Mouse (Mus musculus) layer of hippocampus, adult 9-10 months (tissue): Measurements from ENCODE around the gene Atxn10.
A peak's percentile ranks its signal among the peaks of the same experiment; 100 is the strongest.

Experiments
- DNase-seq: peaks from one replicate; pipeline ENCODE4 v3.0.0; 2022; ENCODE audit warnings: low spot score

The Atxn10 gene

DNA sequence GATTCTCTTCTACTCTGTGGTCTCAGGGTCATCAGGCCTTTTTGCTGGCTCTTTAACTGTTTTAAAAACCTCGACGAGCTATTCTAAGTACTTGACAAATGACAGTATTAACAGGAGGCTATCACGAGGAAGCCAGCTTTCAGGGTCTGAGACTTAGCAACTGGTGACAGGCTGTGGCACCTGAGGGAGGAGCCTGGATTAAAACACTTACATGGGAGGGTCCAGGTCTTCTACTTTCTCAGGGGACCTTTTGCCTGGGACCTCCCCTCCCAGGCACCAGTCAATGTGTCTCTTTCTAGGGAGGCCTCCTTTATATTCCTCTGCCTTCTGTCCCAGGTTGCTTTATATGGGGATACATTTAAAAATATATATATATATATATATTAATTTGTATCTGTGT lies 1.8 kb upstream of the Atxn10 start:
- DNase-seq, result no peak

DNA sequence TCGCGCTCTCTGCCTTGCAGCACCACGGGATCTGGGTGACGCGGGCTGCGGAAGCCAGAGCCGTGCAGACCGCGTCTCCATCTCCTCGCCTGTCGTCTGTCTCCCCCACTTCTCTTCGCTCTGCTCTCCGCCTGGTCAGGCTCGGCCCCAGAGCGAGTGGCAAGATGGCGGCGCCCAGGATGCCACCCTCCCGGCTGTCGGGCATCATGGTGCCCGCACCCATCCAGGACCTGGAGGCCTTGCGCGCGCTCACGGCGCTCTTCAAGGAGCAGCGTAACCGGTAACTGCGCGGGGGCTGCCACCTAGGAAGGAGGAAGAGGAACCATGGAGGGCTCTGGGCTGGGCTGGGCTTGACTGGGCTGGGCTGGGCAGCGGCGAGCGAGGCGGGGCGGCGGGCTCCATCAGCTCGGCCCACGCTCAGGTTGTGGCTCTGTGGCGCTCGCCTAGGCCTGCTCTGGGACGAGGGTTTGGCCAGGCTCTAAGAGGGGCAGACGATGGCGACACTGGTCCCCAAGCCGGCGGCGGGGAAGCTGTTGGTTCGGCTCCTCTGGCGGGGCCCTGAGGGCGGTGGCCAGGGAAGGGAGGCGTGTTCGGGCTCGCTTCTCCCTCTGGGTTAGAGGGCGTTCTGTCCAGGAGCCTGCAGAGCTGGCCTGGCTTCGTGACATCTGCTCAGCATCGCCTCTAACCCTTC lies 401 bp downstream of the Atxn10 start:
- peak; percentile 55 for DNase-seq

DNA sequence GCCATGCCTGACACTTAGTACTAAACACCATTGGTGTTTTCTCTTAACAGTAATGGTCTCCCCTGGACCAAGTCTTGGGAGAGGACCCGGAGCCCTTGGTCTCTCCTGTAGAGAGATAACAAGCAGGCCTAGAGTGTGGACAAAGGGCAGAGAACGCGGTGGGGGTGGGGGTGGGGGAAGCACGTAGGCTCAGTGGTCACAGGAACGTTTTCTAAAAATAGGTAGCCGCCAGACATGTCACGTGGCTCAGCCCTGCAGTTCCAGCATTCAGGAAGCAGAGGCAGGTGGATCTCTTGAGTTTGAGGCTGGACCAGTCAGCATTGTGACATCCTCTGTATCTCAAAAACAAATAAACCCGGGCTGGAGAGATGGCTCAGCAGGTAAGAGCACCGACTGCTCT lies 1.2 kb downstream of the Atxn10 start:
- DNase-seq, result no peak

DNA sequence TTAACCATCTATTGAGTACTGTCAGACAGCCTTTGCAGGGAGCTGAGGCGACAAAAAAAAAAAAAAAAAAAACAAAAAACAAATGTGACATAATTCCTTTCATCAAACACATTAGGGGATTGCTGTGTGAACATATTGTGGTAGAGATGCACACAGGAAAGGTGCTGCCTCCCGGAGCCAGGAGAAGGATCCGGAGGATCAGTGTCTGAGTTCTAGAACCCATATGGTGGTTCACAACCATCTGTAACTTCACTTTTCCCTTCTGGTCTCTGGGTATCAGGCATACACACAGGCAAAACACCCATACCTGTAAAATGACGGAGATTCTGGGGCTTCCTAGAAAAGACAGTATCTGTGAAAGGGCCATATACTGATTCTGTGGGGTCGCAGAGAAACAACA lies 1.9 kb downstream of the Atxn10 start:
- DNase-seq, result no peak

DNA sequence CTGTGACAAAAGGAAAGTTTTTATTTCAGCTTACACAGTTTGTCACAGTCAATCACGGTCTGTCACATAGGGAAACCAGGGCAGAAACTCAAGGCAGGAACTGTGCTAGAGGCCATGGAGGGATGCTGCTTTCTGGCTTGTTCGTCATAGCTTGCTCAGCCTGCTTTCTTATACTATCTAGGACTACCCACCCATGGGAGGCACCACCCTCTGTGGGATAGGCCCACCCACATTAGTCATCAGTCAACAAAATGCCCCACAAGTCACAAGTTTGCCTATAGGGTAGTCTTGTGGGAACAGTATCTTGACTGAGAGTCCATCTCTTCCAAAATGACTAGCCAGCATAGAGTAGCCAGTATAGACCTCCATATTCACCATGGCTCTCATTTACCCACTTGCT lies 6.2 kb downstream of the Atxn10 start:
- DNase-seq, result no peak

DNA sequence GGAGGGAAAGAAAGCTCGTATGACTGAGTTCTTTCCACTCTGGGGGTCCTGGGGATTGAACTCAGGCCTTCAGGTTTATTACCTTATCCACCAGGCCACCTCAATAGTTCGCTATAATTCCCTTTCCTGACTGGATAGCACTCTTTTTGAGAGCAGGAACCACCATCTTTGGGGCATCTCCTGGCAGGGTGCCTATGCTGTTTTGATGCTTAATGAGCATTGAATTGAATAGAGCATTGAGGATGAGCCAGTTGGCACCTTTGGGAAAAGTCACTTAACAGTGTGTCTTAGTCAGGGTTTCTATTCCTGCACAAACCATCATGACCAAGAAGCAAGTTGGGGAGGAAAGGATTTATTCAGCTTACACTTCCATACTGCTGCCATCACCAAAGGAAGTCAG lies 8.6 kb downstream of the Atxn10 start:
- DNase-seq, result no peak

DNA sequence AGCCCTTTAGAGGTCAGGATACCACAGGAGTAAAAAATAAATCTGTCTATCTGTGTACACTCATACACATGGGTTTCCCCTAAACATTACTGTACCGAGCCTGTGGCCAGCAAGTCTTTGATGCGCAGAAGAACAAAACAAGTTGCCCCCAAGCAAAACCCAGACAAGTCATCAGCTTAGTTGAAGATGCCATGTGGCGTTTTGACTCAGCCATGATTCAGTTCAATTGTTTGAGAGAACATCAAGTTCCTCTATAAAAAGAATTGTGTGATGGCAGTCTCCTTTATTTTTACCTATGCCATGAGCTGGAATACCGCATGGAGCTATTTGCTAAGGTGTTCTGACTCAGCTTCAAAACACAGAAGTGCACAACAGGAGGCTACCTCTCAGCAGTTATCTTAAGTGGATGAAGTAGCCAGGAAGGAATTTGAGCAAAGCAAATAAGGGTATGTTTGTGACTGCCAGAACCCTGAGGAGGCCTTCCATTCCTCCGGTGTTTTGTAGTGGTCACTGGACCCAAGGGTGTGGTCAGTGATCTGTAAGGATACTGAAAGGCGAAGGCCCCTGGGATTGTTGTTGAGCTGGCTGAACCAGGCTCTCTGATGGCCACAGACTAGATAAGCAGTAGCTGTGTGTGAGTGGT lies 11.1 kb downstream of the Atxn10 start:
- DNase-seq, result no peak

DNA sequence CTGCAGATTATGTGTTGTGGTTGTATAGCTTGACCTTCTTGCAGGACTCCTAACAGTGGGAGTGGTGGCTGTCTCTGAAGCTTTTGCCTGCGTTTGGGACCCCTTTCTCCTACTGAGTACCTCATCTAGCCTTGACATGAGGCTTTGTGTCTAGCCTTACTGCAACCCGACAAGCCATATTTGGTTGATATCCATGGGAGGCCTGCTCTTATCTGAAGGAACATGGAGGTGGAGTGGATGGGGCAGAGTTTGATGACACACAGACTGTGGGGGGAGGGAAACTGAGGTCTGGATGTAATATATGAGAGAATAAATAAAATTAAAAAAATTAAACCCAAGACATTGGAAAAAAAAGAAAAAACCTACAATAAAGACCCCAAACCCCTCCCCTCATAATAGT lies 14.1 kb downstream of the Atxn10 start:
- DNase-seq, result no peak

DNA sequence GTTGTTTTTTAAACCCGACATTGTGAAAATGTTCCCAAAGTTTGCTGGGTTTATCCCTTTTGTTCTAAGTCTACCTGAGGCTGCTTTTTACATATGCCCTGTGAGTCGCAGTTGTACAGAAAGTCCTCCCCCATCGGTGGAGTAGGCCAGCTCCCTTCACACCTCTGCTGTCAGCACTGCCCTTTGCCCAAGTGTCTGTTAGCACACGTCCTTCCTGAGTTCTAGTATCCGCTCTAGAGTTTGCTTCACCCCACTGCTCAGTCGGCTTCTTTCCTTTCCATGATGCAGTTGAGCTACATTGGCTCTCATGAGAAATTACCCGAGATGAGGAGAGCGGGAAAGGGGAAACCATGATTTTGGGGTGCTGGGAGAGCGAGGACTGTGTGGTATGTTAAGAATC lies 18.0 kb downstream of the Atxn10 start:
- DNase-seq, result no peak

DNA sequence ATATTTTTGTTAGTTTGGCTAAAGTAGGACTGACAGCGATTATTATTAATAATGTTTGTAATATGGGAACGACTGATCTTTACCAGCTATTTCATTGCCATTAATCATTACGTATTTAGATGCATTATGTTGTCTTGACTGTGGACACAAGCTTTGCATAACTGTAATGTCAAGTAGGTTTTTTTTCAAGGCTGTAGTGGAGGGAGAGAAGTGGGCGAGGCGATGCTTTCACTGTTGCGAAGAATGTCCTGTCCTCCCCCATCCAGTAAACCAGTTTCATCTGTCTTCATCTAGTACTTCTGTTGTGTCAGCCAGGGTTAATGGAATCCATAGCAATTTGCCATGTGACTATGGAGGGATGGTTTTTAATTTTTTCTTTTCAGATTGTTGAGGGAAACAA lies 20.1 kb downstream of the Atxn10 start:
- no peak for DNase-seq

DNA sequence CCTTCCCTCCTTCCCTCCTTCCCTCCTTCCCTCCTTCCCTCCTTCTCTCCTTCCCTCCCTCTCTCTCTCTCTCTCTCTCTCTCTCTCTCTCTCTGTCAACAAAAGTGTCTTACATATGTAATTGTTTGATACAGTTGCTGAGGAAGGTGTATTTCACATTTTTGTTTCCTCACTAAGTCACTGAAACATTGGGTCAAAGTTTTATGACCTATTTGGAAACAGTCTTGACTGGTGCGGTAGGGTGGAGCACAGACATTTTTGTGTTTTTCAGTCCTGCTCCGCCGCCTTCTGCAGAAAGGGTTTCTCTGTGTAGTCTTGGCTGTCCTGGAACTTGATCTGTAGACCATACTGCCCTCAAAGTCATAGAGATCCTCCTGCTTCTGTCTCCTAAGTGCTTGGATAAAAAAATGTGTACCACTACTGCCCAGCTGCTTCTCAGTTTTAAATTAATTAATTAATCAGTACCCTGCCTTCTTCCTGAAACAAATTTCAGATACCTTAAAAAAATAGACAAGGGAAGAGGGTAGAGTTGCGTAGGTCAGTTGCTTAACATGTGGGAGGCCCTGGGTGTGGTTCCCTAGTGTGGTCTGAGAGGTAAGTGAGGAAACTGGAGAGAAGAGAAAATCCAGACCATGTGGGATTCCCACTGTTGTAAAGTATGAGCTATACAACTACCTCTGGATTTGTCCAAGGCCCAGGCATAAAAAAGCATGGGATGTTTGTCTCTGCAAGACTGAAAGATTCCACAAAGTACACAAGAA lies 21.6 kb downstream of the Atxn10 start:
- DNase-seq, result no peak

DNA sequence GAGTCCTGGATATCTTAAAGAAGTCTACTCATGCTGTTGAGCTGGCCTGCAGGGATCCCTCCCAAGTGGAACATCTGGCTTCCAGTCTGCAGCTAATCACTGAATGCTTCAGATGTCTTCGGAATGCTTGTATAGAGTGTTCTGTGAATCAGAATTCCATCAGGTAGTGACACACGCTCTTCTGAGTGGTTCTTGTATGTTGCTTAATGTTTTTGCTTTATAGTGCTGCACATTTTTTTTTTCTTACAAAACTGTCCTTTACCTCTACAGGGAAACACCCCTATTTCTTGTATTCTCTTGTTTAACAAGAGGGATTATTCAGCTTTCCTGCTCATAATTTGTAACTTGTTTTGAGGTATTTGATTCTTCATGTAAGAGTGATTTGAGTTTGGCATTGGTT lies 23.4 kb downstream of the Atxn10 start:
- DNase-seq, result no peak

DNA sequence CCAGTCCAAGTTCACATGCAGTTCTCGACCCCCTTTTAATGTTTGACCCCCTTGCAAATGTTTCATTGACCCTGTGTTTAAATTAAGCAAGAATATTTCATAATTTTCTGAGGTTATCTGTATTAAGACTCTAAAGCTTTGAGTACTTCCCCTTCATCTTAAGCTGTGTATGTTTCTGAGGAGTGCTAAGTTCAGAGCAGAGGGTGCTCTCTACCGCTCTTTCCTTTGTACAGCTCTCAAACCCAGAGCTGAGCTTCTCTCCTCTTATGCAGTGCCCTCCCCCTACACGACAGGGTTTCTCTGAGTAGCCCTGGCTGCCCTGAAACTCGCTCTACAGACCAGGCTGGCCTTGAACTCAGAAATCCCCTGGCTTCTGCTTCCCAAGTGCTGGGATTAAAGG lies 23.9 kb downstream of the Atxn10 start:
- DNase-seq, result no peak

DNA sequence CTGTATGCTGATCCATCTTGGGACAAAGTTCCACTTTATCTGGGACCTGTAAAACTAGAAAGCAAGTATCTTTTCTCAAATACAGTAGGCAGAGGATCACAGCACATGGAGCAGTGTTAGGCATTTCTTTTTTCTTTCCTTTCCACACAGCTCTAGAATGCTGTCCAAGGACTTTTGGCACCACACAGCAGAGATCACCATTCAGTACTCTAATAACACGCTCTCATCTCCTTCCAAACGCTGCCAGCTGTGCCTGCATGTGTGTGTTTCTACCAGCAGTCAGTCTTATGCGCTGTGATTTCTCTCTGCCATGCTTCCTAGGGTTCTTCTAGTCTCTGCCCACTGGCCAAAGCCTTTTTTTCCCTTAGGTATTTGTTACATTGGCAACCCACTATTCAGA lies 28.3 kb downstream of the Atxn10 start:
- no peak for DNase-seq

DNA sequence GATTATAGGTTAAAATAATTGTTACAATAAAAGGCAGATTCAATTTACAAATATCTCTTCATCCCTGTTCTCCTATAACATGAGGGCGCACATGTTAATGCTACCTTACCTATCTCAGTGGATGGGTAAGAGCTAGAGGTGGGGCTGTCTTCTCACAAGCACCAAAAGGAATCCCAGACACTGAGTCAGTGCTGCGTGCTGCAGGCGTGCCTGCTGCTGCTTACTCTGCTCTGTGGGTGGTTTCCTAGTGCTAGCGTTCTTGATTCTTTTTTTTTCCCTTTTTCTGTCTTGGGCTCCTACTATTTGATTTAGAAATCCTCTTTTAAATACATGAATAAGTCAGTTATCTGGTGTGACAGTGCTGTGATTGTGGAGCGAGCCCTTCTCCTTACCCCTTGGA lies 30.9 kb downstream of the Atxn10 start:
- no peak for DNase-seq

DNA sequence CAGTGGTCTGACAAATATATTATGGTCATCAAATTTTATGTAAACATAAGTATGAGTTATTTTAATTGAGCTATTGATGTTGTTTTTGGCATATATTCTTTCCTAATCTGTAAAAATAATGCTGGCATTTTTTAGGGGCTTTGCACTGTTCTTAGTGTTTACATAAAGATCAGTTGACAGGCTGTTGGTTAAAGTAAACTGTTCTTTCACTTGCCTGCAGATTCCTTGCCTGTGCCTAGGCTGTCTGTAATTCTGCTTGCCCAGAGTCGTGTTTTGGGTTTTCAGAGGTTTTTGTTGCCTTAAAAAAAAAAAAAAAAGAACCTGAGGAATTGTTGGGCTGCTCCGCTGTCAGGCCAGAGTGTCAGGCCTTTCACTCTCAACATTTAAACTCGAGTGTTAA lies 33.7 kb downstream of the Atxn10 start:
- DNase-seq, result no peak

DNA sequence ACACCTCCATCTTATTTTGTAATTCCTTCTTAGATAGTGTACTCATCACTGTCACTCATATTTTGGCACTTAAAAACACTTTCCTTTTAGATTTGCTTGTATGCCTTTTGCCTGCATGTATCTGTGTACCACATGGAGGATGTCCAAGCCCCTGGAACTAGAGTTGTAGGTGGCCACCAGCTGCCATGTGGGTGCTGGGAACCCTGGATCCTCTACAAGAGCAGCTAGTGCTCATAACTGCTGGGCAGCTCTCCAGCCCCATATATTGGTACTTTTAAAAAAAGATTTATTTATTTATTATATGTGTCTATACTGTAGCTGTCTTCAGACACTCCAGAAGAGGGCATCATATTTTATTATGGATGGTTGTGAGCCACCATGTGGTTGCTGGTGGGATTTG lies 37.1 kb downstream of the Atxn10 start:
- no peak for DNase-seq

DNA sequence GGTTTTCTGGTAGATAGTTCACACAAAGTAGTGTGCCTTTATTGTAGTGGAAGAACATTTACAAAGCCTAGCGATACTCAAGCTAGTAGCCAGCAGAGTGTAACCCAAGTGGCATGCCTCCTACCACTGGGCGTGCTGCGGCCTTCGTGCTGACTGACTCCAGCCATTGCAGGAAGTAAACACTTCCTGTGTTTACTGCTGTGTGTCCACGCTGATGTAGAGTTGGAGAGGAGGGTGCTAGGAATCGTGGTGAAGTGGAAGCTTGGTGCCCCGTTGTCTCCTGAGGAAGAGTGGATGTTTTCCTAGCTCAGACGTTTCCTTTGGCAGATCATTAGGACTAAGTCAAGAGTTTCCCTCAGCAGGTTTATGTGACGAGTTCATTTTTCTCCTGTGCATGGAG lies 47.4 kb downstream of the Atxn10 start:
- no peak for DNase-seq

DNA sequence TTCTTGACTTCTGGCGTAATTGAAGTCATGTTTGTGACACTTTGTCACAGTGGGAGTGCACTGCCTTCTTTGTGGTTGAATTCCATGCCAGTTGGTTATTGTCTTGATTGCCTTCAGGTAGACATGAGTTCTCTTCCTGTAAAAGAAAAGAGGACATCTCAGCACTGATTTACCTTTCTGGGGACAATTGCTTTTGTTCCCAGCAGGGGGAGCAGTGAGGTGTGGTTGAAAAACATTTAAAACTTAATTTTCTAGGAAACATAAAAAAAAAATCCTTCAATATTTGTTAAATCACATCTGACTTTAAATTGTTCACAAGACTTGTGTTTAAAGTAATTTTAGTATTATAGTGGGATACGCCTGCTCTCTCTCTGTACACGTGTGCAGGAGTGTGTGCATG lies 52.7 kb downstream of the Atxn10 start:
- no peak for DNase-seq

DNA sequence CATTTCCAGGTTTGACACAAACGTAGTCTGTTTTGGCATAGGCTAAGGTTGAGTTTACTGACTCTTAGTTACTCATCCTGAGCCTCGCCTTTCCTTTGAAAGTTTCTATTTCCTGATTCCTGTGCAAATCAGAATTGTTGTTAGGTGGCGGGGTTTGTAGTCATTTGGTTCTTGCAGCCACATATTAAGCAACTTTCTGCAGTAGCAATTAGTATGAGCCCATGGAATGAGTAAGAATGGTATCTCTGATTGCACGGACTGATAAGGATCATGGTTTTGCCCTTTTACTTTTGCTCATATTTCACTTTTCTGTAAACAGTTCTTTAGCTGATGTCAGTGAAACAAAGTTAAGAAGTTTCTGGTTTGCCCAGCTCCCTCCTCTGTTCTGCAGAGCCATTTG lies 53.9 kb downstream of the Atxn10 start:
- no peak for DNase-seq

DNA sequence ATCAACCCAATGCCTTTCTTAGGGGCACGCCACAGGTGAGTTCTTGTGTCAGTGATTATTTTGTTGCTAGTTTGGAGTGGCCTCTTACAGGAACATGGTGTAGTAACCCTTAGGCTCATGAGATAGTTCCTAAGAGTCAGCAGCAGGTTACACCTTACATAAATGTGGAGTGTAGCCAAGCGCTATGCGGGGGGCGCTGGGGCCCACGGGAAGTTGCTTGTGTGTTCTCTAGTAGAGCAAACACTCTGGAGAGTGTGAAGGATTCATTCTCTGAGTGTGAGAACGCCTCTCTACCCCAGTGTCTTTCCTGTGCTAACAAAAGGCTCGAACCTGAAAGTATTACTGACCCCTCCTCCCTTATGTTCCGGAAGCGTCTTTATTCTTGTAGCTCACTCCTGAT lies 59.3 kb downstream of the Atxn10 start:
- DNase-seq, result no peak

DNA sequence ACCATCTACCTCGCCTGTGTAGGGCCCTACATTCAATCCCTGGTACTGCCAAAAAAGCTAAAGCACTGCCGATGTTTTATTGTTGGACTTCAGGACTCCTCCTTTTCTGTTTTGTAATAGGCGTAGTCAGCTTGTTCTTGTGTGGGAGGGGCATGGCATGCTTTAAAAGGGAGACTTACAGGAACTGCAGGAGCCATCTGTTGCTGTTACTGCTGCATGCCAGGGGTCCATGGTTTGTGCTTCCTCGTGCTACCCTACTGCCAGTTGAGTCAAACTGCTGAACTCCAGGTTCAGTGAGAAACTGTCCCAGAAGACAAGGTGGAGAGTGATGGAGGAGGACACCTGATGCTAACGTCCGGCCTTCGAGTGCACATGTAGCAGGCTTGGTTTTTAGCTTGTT lies 65.9 kb downstream of the Atxn10 start:
- DNase-seq, result no peak

DNA sequence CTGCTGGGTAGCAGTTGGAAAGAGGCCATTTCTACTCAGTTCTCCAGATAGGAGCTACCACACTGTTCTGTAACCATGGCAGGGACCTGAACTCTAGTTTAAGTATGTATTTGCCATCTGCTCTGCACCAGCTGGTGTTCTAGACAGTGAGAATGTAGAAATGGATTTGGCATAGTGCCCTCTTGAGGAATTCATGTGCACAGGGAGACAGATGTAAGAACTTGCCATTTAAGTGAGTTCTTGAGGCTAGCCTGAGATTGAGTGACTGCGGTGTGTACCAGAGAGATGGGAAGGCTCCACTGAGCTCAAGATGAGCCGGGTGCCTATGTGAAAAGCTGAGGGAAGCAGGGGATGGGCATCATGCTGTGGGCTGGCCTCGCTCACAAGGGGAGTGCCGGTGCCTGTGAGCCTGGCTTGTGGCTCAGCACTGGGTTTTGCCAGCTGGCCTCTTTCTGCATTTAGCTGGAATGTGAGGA lies 67.2 kb downstream of the Atxn10 start:
- DNase-seq, result peak; percentile 95
